Mouse (Mus musculus) intestine, embryonic 15.5 days (tissue): ENCODE measurements at regions not wholly inside any gene's neighbourhood (a gene's known extent, or its start where the extent isn't known, plus 50 kb on each side); places are given as distances from the start of the nearest gene placed in this dataset.

Experiments
- ATAC-seq: fragments of 200-750 bp; cut with Nextera tagmentation; 2 replicates; pipeline ENCODE4 v1.8.0; 2017; ENCODE audit warnings: moderate TSS enrichment, moderate library complexity
- H3K27ac ChIP-seq: fragments of 300-500 bp; sonication (generic); 2 replicates; pipeline ENCODE4 v1.5.1; 2015; ENCODE audit warnings: mild to moderate bottlenecking, inconsistent platforms
- H3K27me3 ChIP-seq: fragments of 300-500 bp; sonication (generic); replicated peaks from 2 replicates; pipeline ENCODE4 v1.6.1; 2015; ENCODE audit warnings: inconsistent platforms
- H3K36me3 ChIP-seq: fragments of 300-500 bp; sonication (generic); 2 replicates; pipeline ENCODE4 v1.6.1; 2015; ENCODE audit warnings: inconsistent platforms
- H3K4me1 ChIP-seq: fragments of 300-500 bp; sonication (generic); replicated peaks from 2 replicates; pipeline ENCODE4 v1.6.1; 2015; ENCODE audit warnings: inconsistent platforms
- H3K4me2 ChIP-seq: fragments of 300-500 bp; sonication (generic); replicated peaks from 2 replicates; pipeline ENCODE4 v1.6.1; 2015; ENCODE audit warnings: mild to moderate bottlenecking, inconsistent platforms
- H3K4me3 ChIP-seq: fragments of 300-500 bp; sonication (generic); replicated peaks from 2 replicates; pipeline ENCODE4 v1.5.1; 2015; ENCODE audit warnings: inconsistent platforms
- H3K9ac ChIP-seq: fragments of 300-500 bp; sonication (generic); 2 replicates; pipeline ENCODE4 v1.6.1; 2015; ENCODE audit warnings: inconsistent platforms
- H3K9me3 ChIP-seq: fragments of 300-500 bp; sonication (generic); 2 replicates; pipeline ENCODE4 v1.6.1; 2016; ENCODE audit warnings: inconsistent platforms
- WGBS: fragments of 180-500 bp; shearing (Covaris S2); methylation state at CpG from one replicate; pipeline ENCODE4 v1.1.7; 2015; 5-methylcytosine and 5-hydroxymethylcytosine counted together

DNA sequence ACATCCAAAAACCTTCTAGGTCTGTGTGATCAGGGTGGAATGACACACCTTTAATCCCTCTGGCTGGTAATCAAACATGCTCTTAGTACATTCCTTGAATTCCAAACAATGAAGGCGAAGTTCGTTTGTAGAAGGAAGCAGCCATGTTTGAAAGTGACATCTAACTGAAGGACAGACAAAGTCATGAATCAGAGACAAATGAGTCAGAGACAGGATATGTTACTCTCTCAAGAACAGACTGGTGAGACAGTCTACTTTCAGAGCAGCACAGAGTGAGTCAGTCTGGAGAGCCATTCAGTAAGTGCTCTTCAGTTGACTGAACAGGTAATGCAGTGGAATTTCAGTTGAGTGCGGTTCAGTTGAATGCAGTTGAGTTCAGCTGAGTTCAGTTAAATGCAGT, 150.4 kb downstream of the Cpe start:
- Histone ChIP-seq H3K9me3 (no peaks in the 10 kb centered on the region), H3K4me2 (no peak overlapping the region), H3K27me3 (no peaks in the 10 kb centered on the region; the same call in 1 of the 2 replicates), H3K4me3 (no peak overlapping the region), H3K27ac (no peak overlapping the region), H3K36me3 (no peaks in the 10 kb centered on the region), H3K9ac (no peak overlapping the region), H3K4me1 (no peaks in the 10 kb centered on the region)
- ATAC-seq = no peak
- 68% methylated on average over 3 of the region's 3 CpGs for WGBS

DNA sequence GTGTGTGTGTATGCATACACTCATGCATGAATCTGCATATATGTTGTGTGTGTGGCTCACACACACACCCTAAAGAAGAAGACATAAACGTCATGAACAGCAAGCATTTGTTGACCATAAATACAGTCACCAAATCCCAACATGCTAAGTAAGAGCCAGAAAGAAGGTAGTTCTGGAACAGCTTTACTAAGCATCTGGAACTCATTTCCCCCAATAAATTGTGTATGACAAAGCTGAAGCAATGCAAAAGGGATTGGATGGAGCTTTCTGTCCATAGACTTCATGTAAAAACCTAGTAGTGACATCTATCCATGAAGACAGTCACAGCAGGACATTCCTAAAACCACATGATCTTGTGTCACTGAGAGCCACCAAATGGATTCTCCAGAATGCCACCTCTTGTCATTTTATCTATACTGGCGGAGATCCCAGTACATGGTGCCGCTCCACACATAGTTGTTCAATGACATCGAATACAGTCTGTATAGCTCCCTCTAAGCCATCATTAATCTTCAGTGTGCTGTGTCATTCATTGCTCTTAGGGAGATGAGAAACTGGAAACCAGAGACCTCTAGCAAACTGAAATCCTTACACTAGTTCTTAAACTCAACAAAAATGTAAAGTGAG, 152.9 kb downstream of the Cpe start:
- Histone ChIP-seq H3K9ac (no peak overlapping the region), H3K27me3 (no peaks in the 10 kb centered on the region), H3K9me3 (no peaks in the 10 kb centered on the region), H3K4me2 (no peak overlapping the region), H3K4me1 (no peaks in the 10 kb centered on the region), H3K27ac (no peak overlapping the region), H3K36me3 (no peaks in the 10 kb centered on the region), H3K4me3 (no peak overlapping the region)
- ATAC-seq = no peak
- WGBS = 90% methylated on average over 4 of the region's 4 CpGs

DNA sequence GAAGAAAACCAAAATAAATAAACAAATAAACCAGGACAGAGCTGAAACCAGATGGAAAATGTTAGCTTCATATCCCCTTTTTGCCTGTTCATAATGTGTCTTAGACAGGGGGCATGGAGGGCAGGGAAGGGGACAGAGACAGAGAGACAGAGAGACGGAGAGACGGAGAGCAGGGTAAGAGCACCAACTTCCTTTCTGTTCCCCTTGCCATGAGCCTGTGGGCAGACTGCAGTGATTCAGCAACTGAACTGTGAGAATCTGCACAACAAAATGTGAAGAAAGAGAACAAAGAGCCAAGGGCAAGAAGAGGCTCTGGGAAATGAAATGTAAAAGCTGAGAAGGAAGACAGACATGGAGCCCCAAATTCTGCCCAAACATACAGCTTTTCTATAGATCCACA, 161.1 kb downstream of the Cpe start:
- no peaks in the 10 kb centered on the region for H3K9me3 ChIP-seq
- no peak overlapping the region for H3K27ac ChIP-seq
- 92% methylated on average over 2 of the region's 2 CpGs for WGBS
- H3K4me1 ChIP-seq = no peaks in the 10 kb centered on the region
- ATAC-seq = no peak
- no peak overlapping the region for H3K4me2 ChIP-seq
- no peak overlapping the region for H3K9ac ChIP-seq
- no peaks in the 10 kb centered on the region for H3K27me3 ChIP-seq
- no peak overlapping the region for H3K4me3 ChIP-seq
- H3K36me3 ChIP-seq = no peaks in the 10 kb centered on the region

DNA sequence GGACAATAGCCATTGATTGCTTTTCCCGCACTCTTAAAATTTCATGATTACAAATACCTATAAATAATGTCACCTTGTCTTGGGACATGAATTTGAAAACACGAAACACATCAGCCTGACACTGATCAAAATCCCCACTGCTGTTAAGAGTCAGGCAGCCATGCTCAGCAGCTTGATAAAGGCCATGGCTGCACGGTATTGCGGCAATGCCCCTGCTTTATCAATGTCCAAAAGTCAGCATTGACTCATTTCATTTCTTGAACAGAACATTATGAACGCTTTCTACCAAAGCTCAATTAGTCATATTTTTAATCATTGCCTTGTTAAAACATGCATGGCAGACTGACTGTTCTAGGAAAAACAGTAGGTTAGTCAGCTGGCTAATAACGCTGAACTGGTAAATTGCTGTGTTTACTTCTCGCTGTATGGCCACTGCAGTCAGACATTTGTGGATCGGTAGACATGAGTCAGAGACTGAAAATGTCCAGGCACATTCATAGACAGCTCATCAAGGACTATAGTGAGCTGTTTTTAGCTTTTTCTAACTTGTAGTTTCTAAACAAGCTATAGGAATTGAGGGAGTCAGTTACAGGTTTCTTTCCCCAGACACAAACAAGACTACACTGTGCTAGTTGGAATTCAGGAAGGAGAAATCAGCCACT, 170.3 kb downstream of the Cpe start:
- Histone ChIP-seq H3K4me1 (no peaks in the 10 kb centered on the region), H3K4me2 (no peak overlapping the region), H3K36me3 (no peaks in the 10 kb centered on the region), H3K27ac (no peak overlapping the region), H3K4me3 (no peak overlapping the region), H3K27me3 (no peaks in the 10 kb centered on the region), H3K9me3 (no peaks in the 10 kb centered on the region), H3K9ac (no peak overlapping the region)
- 48% methylated on average over 8 of the region's 8 CpGs for WGBS
- ATAC-seq = no peak

DNA sequence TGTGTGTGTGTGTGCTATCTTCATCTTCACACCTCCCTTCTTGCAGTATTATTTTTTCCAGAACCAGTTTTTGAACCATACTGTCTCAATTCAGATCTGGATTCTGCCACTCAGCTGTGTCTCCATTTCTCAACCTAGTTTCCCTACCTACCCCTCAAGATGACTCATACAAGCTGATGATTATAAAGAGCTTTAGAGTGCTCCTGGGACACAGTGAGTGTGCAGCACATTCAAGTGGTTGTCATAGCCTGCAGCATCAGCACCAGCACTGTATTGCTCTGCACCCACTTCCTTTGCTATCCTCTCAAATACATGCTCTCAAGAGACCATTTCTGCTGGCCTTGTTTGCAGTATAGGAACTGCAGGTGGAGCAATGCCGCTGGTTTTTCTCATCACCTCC, 173.2 kb downstream of the Cpe start:
- Histone ChIP-seq H3K4me1 (no peaks in the 10 kb centered on the region), H3K9ac (no peak overlapping the region), H3K36me3 (no peaks in the 10 kb centered on the region), H3K9me3 (no peaks in the 10 kb centered on the region), H3K4me2 (no peak overlapping the region), H3K27ac (no peak overlapping the region), H3K4me3 (no peak overlapping the region), H3K27me3 (no peaks in the 10 kb centered on the region)
- no peak for ATAC-seq
- WGBS = 71% methylated on average over 1 of the region's 1 CpGs

DNA sequence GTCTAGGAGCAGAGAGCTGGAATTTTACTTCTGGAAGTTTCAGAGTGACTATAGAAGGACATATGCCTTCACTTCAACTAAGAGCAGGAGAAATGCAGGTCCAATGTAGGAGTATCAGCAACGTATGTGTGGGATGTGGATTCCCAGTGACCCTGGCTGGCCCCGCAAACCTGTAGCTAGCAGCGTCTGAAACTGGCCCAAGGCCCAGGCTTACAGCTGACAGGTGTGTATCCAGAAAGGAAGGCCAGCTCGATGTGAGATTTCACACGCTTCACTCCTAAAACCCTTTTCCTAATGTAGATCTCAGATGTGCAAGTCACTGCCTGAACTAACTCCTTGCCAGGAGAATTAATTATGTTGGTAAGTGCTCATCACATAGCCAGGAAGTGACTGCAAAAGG, 176.9 kb downstream of the Cpe start:
- Histone ChIP-seq H3K9ac (no peak overlapping the region), H3K27me3 (no peaks in the 10 kb centered on the region), H3K36me3 (no peaks in the 10 kb centered on the region), H3K4me2 (no peak overlapping the region), H3K4me1 (no peaks in the 10 kb centered on the region), H3K27ac (no peak overlapping the region), H3K4me3 (no peak overlapping the region), H3K9me3 (no peaks in the 10 kb centered on the region)
- ATAC-seq = no peak
- WGBS = 73% methylated on average over 5 of the region's 5 CpGs

DNA sequence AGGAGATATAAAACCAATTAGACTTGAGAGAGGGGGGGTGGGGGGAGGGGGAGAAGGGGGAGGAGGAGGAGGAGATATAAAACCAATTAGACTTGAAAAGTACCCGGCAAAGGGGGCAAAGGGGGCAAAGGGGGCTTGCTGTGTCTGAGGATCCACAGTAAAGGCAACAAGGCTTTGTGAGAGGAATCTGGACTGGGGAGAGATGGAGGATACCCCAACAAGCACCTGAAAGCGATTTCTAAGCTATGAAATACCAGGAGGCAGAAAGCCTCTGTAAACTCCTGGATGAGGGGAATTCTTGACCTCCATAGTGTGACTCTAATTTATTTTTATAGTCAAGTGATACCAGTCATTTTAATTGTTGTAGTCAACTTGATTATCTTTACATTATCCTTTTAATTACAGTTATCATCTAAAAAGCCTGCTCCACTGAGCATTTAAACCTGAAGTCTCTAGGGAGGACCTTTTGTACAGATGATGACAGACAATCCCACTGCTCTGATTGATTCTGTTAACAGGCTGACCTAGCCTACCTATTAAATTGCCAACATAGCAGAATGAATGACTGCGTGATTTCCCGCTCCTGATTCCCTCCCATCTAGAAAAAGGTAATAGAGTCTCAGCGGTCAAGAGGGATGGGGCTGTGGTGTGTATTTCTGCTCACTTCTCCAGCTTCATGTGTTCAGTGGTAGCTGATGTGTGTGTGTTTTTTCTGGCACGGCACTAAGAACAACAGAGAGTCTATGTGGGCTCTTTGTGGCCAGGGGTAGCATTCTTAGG, 195.4 kb downstream of the Cpe start:
- Histone ChIP-seq H3K27me3 (no peaks in the 10 kb centered on the region), H3K9ac (no peak overlapping the region), H3K36me3 (no peaks in the 10 kb centered on the region), H3K4me1 (no peaks in the 10 kb centered on the region), H3K4me2 (no peak overlapping the region), H3K9me3 (no peaks in the 10 kb centered on the region), H3K4me3 (no peak overlapping the region), H3K27ac (no peak overlapping the region)
- WGBS = 71% methylated on average over 6 of the region's 6 CpGs
- no peak for ATAC-seq

DNA sequence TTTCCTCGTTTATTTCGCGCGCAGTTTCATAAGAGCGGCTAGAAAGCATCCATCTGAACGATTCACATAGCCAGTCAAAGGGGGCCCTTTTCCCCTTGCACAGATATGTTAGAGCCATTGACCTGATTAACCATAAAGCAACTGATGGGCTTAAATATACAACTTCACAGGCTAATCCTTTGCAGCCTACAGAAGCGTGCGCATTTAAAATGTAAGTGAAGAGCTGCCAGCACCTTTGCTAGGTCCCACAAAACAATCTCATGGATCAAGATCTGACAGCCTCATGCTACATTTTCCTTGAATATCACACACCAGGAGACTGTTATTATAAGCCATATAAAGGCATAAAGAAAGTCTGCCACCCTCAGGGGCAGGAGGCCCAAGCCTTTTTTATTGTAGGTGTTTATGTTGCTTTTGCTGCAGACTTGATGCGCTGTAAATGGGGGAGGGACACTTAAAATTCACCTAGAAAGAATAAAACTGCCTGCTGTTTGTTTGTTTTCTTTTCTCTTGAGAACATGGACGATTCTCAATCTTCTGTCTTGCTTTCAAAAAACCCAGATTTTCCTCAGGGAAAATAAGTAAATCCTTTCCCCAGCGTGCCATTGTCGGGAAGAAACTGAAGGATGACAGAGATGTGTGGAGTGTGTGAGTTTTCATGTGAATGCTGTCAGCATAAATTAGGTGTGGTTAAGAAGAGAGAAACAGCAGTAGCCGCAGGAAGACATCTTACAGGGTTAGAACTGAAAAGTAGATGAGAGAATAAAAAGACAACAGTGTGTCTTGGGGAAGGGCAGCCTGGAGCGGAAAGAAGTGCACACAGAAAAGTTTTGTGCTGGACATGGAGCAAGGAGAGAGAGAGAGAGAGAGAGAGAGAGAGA, 196.3 kb downstream of the Cpe start:
- no peaks in the 10 kb centered on the region for H3K27me3 ChIP-seq
- WGBS = 62% methylated on average over 14 of the region's 14 CpGs
- H3K36me3 ChIP-seq = no peaks in the 10 kb centered on the region
- no peaks in the 10 kb centered on the region for H3K9me3 ChIP-seq
- ATAC-seq = no peak
- H3K27ac ChIP-seq = no peak overlapping the region
- no peak overlapping the region for H3K4me2 ChIP-seq
- H3K4me3 ChIP-seq = no peak overlapping the region
- no peak overlapping the region for H3K9ac ChIP-seq
- no peaks in the 10 kb centered on the region for H3K4me1 ChIP-seq

DNA sequence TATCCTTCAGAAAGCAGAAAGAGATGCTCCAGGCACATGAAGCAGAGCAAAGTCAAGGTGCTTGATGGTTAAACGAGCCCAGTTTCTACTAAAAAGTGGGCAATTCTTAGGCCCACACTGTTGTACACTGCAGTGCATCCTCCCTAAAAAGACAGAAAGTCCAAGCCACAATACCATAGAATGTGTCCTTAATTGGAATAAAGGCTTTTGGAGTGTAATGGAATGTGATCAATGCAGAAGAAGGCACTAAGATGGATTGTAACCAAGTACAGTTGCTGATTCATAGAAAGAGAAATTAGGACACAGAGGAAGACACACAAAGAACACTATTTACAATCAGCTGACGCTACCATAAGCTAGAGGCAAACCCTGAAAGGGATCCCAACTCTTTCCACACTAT, 201.3 kb downstream of the Cpe start:
- no peaks in the 10 kb centered on the region for H3K27me3 ChIP-seq
- H3K27ac ChIP-seq = no peak overlapping the region
- no peak for ATAC-seq
- no peaks in the 10 kb centered on the region for H3K4me1 ChIP-seq
- WGBS = 97% methylated on average over 2 of the region's 2 CpGs
- H3K9ac ChIP-seq = no peak overlapping the region
- no peak overlapping the region for H3K4me3 ChIP-seq
- no peaks in the 10 kb centered on the region for H3K9me3 ChIP-seq
- no peaks in the 10 kb centered on the region for H3K36me3 ChIP-seq
- H3K4me2 ChIP-seq = no peak overlapping the region

DNA sequence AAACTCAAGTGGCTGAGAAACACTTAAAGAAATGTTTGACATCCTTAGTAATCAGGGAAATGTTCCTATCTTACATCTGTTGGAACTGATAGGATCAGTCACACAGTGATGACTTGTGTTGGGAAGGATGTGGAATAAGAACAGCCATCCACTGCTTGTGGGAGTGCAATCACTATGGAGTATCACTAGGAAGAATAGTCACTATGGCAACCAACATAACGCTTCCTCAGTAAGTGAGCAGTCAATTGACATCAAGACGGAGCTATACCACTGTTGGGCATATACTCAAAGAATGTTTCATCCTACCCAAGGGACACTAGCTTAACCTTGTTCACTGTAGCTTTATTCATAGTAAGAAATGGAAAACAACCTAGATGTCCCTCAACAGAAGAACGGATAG, 204.8 kb downstream of the Cpe start:
- 84% methylated on average over 3 of the region's 3 CpGs for WGBS

DNA sequence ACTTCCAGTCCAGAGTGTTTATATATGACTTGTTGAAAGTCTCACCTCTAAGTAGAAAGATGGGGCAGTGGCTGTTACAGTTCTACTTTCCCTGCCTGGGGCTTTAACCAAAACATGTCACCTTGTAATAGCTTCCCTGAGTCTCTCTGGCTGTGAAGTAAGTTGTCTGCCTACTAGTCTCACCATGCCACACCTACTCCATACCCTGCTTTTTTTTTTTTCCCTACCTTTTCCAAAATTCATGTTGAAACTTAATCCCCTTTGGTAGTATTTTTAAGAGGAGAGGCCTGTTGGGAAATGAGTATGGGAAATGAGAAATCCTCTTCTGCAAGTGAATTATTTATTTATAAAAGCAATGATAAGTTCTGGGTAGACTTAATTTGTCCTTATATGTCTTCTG, 219.6 kb downstream of the Cpe start:
- Histone ChIP-seq H3K9me3 (no peaks in the 10 kb centered on the region), H3K9ac (no peak overlapping the region), H3K36me3 (no peaks in the 10 kb centered on the region), H3K4me1 (no peaks in the 10 kb centered on the region), H3K4me2 (no peak overlapping the region), H3K27me3 (no peaks in the 10 kb centered on the region), H3K4me3 (no peak overlapping the region), H3K27ac (no peak overlapping the region)
- ATAC-seq = no peak

More for the DNA sequence above, 204.8 kb downstream of the Cpe start:
- Histone ChIP-seq H3K9me3 (no peaks in the 10 kb centered on the region), H3K4me3 (no peak overlapping the region), H3K4me1 (no peaks in the 10 kb centered on the region), H3K27ac (no peak overlapping the region), H3K4me2 (no peak overlapping the region), H3K9ac (no peak overlapping the region), H3K36me3 (no peaks in the 10 kb centered on the region), H3K27me3 (no peaks in the 10 kb centered on the region)
- no peak for ATAC-seq

DNA sequence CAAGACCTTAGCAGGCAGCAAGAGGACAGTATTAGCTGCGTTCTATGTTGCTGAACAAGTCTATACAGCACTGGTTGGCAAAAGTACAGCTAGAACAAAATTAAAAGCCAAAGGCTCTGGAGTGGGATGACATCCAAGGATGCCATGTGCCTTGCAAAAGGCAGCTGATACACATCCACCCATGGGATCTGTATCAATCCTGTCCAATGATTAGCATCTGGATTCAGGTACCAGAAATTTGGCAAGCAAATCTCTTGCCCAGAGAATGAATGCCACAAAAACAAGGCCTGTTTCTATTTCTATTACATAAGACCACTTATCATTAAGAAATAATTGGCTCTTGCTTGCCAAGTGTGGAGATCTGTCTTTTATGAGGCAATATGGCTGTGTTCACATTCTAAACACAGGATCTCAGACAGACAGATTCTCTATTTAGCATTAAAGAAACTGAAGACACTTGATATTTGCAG, 220.0 kb downstream of the Cpe start:
- H3K4me2 ChIP-seq = no peak overlapping the region
- no peaks in the 10 kb centered on the region for H3K9me3 ChIP-seq
- ATAC-seq = no peak
- H3K9ac ChIP-seq = no peak overlapping the region
- no peak overlapping the region for H3K27ac ChIP-seq
- no peak overlapping the region for H3K4me3 ChIP-seq
- H3K36me3 ChIP-seq = no peaks in the 10 kb centered on the region
- H3K4me1 ChIP-seq = no peaks in the 10 kb centered on the region
- 86% methylated on average over 1 of the region's 1 CpGs for WGBS
- no peaks in the 10 kb centered on the region for H3K27me3 ChIP-seq
